Mouse (Mus musculus) c-Kit-positive CD71-positive TER-119-positive erythroid progenitor cells, embryonic 14.5 days (primary cell): ENCODE measurements at regions not wholly inside any gene's neighbourhood (a gene's known extent, or its start where the extent isn't known, plus 50 kb on each side); places are given as distances from the start of the nearest gene placed in this dataset.

Experiments
- DNase-seq: peaks from one replicate; pipeline ENCODE4 v3.0.0-alpha.2; 2013; ENCODE audit warnings: low spot score

- DNase-seq, result no peak
These were observed 180.5 kb upstream of the Egln3 start for GRCm38 (mm10) chr12:54384116-54384515.

- no peak for DNase-seq
These were observed 179.3 kb upstream of the Egln3 start for GRCm38 (mm10) chr12:54382965-54383364.

- no peak for DNase-seq
These were observed 178.4 kb upstream of the Egln3 start for GRCm38 (mm10) chr12:54382061-54382460.

- DNase-seq, result no peak
These were observed 176.7 kb upstream of the Egln3 start for GRCm38 (mm10) chr12:54380322-54380721.

GRCm38 (mm10) chr12:54378576-54378975, 174.9 kb upstream of the Egln3 start:
- no peak for DNase-seq

- DNase-seq, result no peak
These were observed 170.4 kb upstream of the Egln3 start for GRCm38 (mm10) chr12:54374060-54374459.

GRCm38 (mm10) chr12:54369217-54369616, 165.6 kb upstream of the Egln3 start:
- no peak for DNase-seq

- no peak for DNase-seq
These were observed 160.9 kb upstream of the Egln3 start for GRCm38 (mm10) chr12:54364381-54365095.

- no peak for DNase-seq
These were observed 158.1 kb upstream of the Egln3 start for GRCm38 (mm10) chr12:54361762-54362161.

GRCm38 (mm10) chr12:54354187-54354586, 150.5 kb upstream of the Egln3 start:
- DNase-seq, result no peak

- no peak for DNase-seq
These were observed 150.0 kb upstream of the Egln3 start for GRCm38 (mm10) chr12:54353694-54354093.

- no peak for DNase-seq
These were observed 149.4 kb upstream of the Egln3 start for GRCm38 (mm10) chr12:54352963-54353606.

GRCm38 (mm10) chr12:54350293-54350692, 146.6 kb upstream of the Egln3 start:
- DNase-seq, result no peak

GRCm38 (mm10) chr12:54349403-54349802, 145.7 kb upstream of the Egln3 start:
- no peak for DNase-seq

- DNase-seq, result no peak
These were observed 139.8 kb upstream of the Egln3 start for GRCm38 (mm10) chr12:54343493-54343892.

GRCm38 (mm10) chr12:54335509-54335908, 131.8 kb upstream of the Egln3 start:
- no peak for DNase-seq

GRCm38 (mm10) chr12:54334491-54335132, 131.0 kb upstream of the Egln3 start:
- DNase-seq, result no peak

GRCm38 (mm10) chr12:54333632-54334321, 130.1 kb upstream of the Egln3 start:
- DNase-seq, result no peak

- DNase-seq, result no peak
These were observed 123.8 kb upstream of the Egln3 start for GRCm38 (mm10) chr12:54327483-54327882.

GRCm38 (mm10) chr12:54326571-54326970, 122.9 kb upstream of the Egln3 start:
- no peak for DNase-seq

GRCm38 (mm10) chr12:54320533-54320932, 116.9 kb upstream of the Egln3 start:
- no peak for DNase-seq

GRCm38 (mm10) chr12:54316980-54317471, 113.4 kb upstream of the Egln3 start:
- DNase-seq, result no peak
